Mouse (Mus musculus): Measurements from ENCODE around the gene Rc3h1. TPM values are rescaled to one million over a fixed set of nuclear protein-coding genes. Genes with fewer than 3 reads are reported as not detected.

Gene Rc3h1
- polyA plus RNA-seq, 1 experiment from 2014 or later: 3.9 TPM

DNA sequence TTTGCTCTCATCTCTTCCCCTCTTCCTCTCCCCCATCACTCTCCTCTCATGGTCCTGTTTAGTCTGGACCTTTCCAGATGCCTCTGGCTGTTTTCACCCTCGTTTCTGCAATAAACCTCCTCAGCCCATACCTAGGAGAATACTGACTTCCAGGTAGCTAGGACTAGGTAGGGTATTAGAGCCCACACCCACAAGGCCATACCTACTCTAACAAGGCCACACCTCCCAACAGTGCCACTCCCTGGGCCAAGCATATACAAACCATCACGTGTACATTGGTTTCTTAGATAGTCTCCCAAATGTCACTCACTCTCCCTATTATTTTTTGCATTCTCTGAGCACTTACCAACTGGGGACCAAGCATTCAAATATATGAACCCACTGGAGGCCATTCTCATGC, 21.2 kb upstream of the Rc3h1 start:
- Histone ChIP-seq H3K9ac (no peak overlapping the region), H3K27ac (replicated peaks) (no peak overlapping the region), H3K9me3 (replicated peaks) (no peaks in the 10 kb centered on the region), H3K4me1 (replicated peaks) (no peaks in the 10 kb centered on the region), H3K4me2 (no peak overlapping the region), H3K36me3 (replicated peaks) (no peaks in the 10 kb centered on the region), H3K27me3 (no peaks in the 10 kb centered on the region), H3K4me3 (replicated peaks) (no peak overlapping the region)
- 35% methylated on average over 2 of the region's 2 CpGs for WGBS (ENCODE audit: insufficient replicate concordance)
- ATAC-seq (ENCODE audit: insufficient read depth): no peak

DNA sequence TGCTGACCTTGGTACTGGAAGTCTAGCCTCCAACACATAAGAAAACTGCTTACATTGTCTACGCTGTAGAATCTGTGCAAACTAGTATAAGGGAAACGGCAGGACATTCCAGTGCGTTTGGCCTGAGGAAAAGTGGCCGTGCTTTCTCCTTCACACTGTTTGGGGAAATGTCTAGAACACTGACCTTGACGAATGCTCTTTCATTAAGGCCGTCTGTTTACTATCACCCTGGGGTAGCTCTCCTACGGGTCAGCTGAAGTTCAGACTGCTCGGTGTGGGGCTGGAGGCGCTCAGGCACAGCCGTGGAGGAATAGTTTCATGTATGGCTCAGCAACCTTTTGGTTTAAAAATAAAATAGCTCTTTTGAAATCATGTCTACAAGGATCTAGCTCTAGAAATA, 6.5 kb upstream of the Rc3h1 start:
- H3K4me2 ChIP-seq: no peak overlapping the region
- no peaks in the 10 kb centered on the region for H3K9me3 ChIP-seq (replicated peaks)
- H3K36me3 ChIP-seq (replicated peaks): no peaks in the 10 kb centered on the region
- no peak overlapping the region for H3K27ac ChIP-seq (replicated peaks)
- peaks cover 15% of the 10 kb centered on the region; the same call in 1 of the 2 replicates for H3K27me3 ChIP-seq
- H3K4me3 ChIP-seq (replicated peaks): no peak overlapping the region
- no peak for ATAC-seq (ENCODE audit: insufficient read depth)
- 68% methylated on average over 10 of the region's 10 CpGs for WGBS (ENCODE audit: insufficient replicate concordance)
- no peak overlapping the region for H3K9ac ChIP-seq
- peaks cover 7% of the 10 kb centered on the region for H3K4me1 ChIP-seq (replicated peaks)

DNA sequence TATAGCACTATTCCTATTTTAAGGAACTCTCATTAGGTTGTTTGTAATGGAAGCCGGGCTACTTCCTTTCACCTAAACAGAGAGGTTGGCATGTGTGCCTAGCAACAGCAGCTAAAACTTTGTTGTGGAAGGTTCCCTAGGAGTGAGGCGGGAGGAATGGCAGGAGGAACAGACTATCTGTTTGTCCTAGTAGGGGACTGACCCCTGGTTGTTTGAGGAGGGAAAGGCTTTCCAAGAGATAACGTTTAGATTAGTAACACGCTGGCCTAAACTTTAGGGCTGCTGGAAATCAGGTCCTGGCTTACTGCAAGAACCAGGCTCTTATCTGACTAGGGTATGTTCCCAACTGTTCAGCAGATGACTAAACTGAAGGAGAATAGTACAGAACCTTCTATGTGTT, 2.2 kb upstream of the Rc3h1 start:
- H3K27me3 ChIP-seq: peaks cover 15% of the 10 kb centered on the region; the same call in 1 of the 2 replicates
- H3K27ac ChIP-seq (replicated peaks): no peak overlapping the region
- H3K4me2 ChIP-seq: no peak overlapping the region
- H3K9ac ChIP-seq: no peak overlapping the region
- WGBS (ENCODE audit: insufficient replicate concordance): 23% methylated on average over 4 of the region's 4 CpGs
- no peak overlapping the region for H3K4me3 ChIP-seq (replicated peaks)
- peaks cover 25% of the 10 kb centered on the region for H3K4me1 ChIP-seq (replicated peaks)
- no peaks in the 10 kb centered on the region for H3K9me3 ChIP-seq (replicated peaks)
- H3K36me3 ChIP-seq (replicated peaks): no peaks in the 10 kb centered on the region
- ATAC-seq (ENCODE audit: insufficient read depth): no peak

DNA sequence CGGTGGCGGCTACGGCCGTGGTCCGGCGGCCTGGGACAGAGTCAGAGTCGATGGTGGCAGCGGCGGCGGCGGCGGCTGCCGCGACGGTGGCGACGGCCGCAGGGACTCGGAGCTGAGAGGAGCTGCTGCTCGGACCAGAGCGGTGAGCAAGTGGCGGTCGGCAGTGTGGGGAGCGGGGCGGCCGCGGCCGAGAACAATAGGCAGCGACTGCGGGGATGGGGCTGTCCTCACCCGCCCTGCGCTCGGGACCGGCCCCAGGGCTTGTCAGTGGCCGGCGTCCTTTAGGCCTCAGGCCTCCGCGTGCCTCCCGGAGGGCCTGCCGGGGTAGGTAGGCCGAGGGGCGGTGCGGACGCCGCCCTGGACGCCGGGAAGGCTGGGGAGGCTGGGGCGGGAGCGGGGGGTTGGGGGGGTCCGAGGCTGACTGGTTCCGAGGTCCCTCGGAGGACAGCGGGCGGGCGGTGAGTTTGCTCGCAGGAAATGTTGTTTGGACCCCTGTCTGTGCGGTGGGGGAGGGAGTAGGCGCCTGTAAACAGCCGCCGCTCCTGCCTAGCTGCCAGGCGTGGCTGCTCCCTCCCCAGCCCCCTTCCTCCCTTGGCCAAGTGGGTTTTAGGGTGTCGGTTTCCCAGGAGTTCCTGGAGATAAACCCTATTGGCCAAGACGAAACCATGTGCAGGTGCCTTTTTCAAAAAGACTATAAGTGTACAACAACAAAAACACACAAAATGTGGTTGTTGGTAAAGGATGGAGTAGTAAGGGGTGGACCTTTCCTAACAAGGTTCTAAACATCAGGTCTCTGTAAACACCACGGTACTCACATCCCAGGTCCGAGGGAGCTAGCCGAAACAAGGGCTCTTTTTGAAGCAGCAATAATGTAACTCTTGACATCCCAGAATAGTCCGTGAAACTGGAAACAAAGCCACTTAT, 602 bp downstream of the Rc3h1 start:
- Histone ChIP-seq H3K4me2 (peak overlapping the region; percentile 68), H3K4me3 (replicated peaks) (peak overlapping the region; percentile 98), H3K36me3 (replicated peaks) (no peaks in the 10 kb centered on the region), H3K27me3 (peaks cover 12% of the 10 kb centered on the region; the same call in 1 of the 2 replicates), H3K4me1 (replicated peaks) (peaks cover 37% of the 10 kb centered on the region), H3K27ac (replicated peaks) (peak overlapping the region; percentile 96), H3K9me3 (replicated peaks) (no peaks in the 10 kb centered on the region), H3K9ac (peak overlapping the region; percentile 99)
- peak; percentile 71 for ATAC-seq (ENCODE audit: insufficient read depth)
- under 1% methylated on average over 67 of the region's 67 CpGs for WGBS (ENCODE audit: insufficient replicate concordance)

DNA sequence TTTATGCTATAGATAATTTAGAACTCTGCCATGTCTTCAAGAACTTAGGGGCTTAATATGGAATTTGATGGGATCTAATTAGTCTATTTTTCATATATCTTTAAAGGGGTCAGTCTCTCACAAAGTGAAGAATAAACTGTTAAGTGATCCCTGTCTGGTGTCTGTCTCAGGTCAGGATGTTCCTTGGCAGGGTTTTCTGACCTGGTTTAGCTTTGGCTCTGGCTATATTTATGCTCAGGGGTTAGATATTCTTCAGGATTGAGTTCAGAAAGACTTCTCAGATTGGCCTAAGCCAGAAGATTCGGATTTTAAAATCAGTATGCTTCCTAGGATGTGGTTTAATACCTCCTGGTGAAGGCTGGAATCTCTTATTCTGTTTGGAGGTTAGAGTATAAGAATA, 4.0 kb downstream of the Rc3h1 start:
- H3K9me3 ChIP-seq (replicated peaks): no peaks in the 10 kb centered on the region
- peaks cover 28% of the 10 kb centered on the region for H3K4me1 ChIP-seq (replicated peaks)
- WGBS (ENCODE audit: insufficient replicate concordance): 71% methylated on average over 1 of the region's 1 CpGs
- no peak overlapping the region for H3K4me3 ChIP-seq (replicated peaks)
- no peak overlapping the region for H3K9ac ChIP-seq
- no peak overlapping the region for H3K4me2 ChIP-seq
- no peak overlapping the region for H3K27ac ChIP-seq (replicated peaks)
- no peak for ATAC-seq (ENCODE audit: insufficient read depth)
- no peaks in the 10 kb centered on the region; the same call in 1 of the 2 replicates for H3K36me3 ChIP-seq (replicated peaks)
- no peaks in the 10 kb centered on the region for H3K27me3 ChIP-seq

DNA sequence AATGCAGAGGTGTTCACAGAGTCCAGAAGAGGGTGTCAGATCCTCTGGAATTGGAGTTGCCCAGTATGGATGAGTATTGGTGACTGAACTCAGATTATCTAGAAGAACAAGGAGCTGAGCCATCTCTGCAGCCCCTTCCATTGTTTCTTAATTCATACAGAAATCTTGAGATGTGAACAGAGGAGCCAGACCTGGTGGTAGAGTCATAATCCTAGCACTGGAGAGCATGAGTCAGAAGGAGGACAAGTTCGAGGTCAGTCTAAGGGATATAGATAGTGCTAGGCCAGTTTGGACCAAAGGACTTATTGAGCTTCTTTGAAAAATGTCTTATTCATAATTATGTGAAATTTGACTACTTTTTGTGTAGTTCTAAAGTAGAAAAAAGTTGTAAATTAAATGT, 4.6 kb downstream of the Rc3h1 start:
- H3K27me3 ChIP-seq: no peaks in the 10 kb centered on the region
- ATAC-seq (ENCODE audit: insufficient read depth): no peak
- H3K9me3 ChIP-seq (replicated peaks): no peaks in the 10 kb centered on the region
- no peak overlapping the region for H3K27ac ChIP-seq (replicated peaks)
- no peak overlapping the region for H3K9ac ChIP-seq
- H3K4me2 ChIP-seq: no peak overlapping the region
- H3K4me3 ChIP-seq (replicated peaks): no peak overlapping the region
- H3K4me1 ChIP-seq (replicated peaks): peaks cover 22% of the 10 kb centered on the region
- H3K36me3 ChIP-seq (replicated peaks): no peaks in the 10 kb centered on the region; the same call in 1 of the 2 replicates
- 87% methylated on average over 1 of the region's 1 CpGs for WGBS (ENCODE audit: insufficient replicate concordance)

DNA sequence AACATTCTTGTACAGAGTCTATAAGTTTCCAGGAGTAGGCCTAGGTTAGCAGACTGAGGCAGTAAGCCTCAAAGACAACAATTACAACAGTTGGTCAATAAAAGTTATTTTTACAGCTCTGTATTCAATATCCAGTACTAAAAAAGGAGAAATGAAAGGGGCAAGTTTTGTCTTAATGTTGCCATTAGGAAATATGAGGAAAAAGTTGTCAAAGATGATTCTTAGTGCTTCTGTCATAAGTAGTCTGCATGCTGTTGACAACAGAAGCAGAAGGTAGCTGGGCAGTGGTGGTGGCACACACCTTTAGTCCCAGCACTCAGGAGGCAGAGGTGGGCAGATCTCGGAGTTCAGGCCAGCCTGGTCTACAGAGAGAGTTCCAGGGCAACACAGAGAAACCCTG, 13.2 kb downstream of the Rc3h1 start:
- Histone ChIP-seq H3K27ac (replicated peaks) (no peak overlapping the region), H3K4me1 (replicated peaks) (peaks cover 8% of the 10 kb centered on the region; the same call in 1 of the 2 replicates), H3K9ac (no peak overlapping the region), H3K4me3 (replicated peaks) (no peak overlapping the region), H3K27me3 (no peaks in the 10 kb centered on the region), H3K9me3 (replicated peaks) (no peaks in the 10 kb centered on the region), H3K4me2 (no peak overlapping the region), H3K36me3 (replicated peaks) (peaks cover 6% of the 10 kb centered on the region; the same call in 1 of the 2 replicates)
- 89% methylated on average over 1 of the region's 1 CpGs for WGBS (ENCODE audit: insufficient replicate concordance)
- ATAC-seq (ENCODE audit: insufficient read depth): no peak

DNA sequence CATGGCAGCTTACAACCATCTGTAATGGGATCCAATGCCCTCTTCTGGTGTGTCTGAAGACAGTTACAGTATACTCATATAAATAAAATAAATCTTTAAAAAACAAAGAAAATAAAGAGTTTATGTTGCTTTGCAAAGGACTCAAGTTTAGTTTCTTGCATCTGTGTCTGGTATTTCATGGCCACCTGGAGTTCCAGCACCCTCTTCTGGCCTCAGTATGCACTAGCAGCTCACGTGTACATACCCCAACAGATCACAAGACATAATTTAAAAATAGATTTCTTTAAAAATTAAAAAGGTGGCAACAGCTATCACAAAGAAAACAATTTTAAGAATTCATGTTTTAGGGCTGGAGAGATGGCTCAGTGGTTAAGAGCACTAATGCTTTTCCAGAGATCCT, 15.7 kb downstream of the Rc3h1 start:
- Histone ChIP-seq H3K36me3 (replicated peaks) (peaks cover 6% of the 10 kb centered on the region; the same call in 1 of the 2 replicates), H3K9me3 (replicated peaks) (no peaks in the 10 kb centered on the region), H3K27me3 (no peaks in the 10 kb centered on the region), H3K4me2 (no peak overlapping the region), H3K27ac (replicated peaks) (no peak overlapping the region), H3K4me1 (replicated peaks) (peaks cover 3% of the 10 kb centered on the region; the same call in 1 of the 2 replicates), H3K4me3 (replicated peaks) (no peak overlapping the region), H3K9ac (no peak overlapping the region)
- 81% methylated on average over 1 of the region's 1 CpGs for whole genome bisulfite sequencing (ENCODE audit: insufficient replicate concordance)
- ATAC-seq (ENCODE audit: insufficient read depth): no peak

DNA sequence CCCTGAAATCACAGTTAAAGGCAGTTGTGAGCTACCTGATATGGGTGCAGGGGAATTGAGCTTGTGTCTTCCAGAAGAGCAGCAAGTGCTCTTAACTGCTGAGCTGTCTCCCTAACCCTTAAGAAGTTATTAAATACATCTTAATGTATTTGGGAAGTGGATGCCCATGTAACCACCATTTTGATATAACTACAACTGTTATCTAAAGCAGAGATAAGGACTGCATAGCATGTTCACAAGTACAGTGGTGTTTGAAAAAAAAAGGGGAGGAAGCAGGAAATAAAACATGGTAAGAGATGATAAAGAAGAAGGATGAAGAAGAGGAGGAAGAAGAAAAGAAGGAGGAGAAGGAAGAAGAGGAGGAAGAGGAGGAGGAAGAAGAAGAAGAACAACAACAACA, 25.1 kb downstream of the Rc3h1 start:
- Histone ChIP-seq H3K27me3 (no peaks in the 10 kb centered on the region), H3K4me3 (replicated peaks) (no peak overlapping the region), H3K4me1 (replicated peaks) (no peaks in the 10 kb centered on the region), H3K9ac (no peak overlapping the region), H3K9me3 (replicated peaks) (no peaks in the 10 kb centered on the region), H3K36me3 (replicated peaks) (peaks cover 17% of the 10 kb centered on the region), H3K4me2 (no peak overlapping the region), H3K27ac (replicated peaks) (no peak overlapping the region)
- ATAC-seq (ENCODE audit: insufficient read depth): no peak

DNA sequence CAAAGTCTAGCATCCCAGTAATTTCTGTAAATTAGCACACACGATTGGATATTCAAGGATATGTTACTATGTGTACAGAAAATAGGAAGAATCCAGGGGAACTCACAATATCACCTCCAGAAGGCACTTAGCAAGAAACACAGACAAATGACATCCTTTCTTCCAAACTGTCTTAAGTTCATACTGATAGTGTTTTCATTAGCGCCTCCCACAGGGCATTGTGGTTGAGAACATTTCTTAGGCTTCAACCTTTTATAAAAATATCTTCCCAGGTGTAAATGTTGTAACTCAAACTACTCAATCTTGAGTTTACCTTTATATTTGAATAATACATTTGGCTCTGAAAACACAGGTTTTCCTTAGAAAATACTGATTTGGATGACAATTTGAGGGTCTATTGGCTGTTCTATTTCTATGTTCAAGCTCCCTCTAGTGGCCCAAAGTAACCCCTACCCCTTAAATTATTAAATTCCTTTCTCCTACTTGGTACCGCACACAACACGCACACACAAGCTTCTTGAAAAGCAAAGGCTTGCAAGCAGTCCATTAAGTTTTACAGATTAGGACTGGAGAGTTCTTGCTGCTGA, 27.8 kb downstream of the Rc3h1 start:
- Histone ChIP-seq H3K4me1 (replicated peaks) (no peaks in the 10 kb centered on the region), H3K4me2 (no peak overlapping the region), H3K4me3 (replicated peaks) (no peak overlapping the region), H3K36me3 (replicated peaks) (peaks cover 36% of the 10 kb centered on the region), H3K9ac (no peak overlapping the region), H3K9me3 (replicated peaks) (no peaks in the 10 kb centered on the region), H3K27me3 (no peaks in the 10 kb centered on the region), H3K27ac (replicated peaks) (no peak overlapping the region)
- WGBS (ENCODE audit: insufficient replicate concordance): 78% methylated on average over 4 of the region's 4 CpGs
- ATAC-seq (ENCODE audit: insufficient read depth): no peak

DNA sequence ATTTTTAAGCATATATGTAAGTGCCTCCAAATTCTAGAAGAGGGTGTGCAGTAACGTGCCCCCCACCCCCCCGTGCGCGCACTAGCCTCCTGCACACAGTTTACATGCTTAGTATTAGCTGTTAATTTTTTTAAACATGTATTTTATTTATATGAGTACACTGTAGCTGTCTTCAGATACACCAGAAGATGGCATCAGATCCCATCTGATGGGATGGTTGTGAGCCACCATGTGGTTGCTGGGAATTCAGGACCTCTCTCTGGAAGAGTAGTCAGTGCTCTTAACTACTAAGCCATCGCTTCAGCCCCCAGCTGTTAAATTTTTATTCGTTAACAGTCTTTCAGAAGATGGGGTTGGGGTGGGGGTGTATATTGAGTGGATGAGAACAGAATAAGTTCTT, 29.3 kb downstream of the Rc3h1 start:
- Histone ChIP-seq H3K4me1 (replicated peaks) (no peaks in the 10 kb centered on the region), H3K27me3 (no peaks in the 10 kb centered on the region), H3K4me3 (replicated peaks) (no peak overlapping the region), H3K9ac (no peak overlapping the region), H3K4me2 (no peak overlapping the region), H3K36me3 (replicated peaks) (peaks cover 38% of the 10 kb centered on the region), H3K27ac (replicated peaks) (no peak overlapping the region), H3K9me3 (replicated peaks) (no peaks in the 10 kb centered on the region)
- WGBS (ENCODE audit: insufficient replicate concordance): 87% methylated on average over 6 of the region's 6 CpGs
- no peak for ATAC-seq (ENCODE audit: insufficient read depth)
